Mouse (Mus musculus) megakaryocyte-erythroid progenitor cell, adult 5-6 weeks (primary cell): ENCODE data around the gene Fam19a2. TPM values are rescaled to one million over a fixed set of nuclear protein-coding genes. Genes with fewer than 3 reads are reported as not detected.

Source experiments
- ATAC-seq: replicated peaks from 2 replicates; pipeline ENCODE4 v1.8.0; 2016; ENCODE audit warnings: mild to moderate bottlenecking, inconsistent platforms; ENCODE audit not compliant: severe bottlenecking, poor library complexity, low FRiP score, low TSS enrichment
- total RNA-seq, 2 experiments: library from RNA; stranded (forward) in 1 of 2; stranded (reverse) in 1 of 2; fragments of 200-1000, 215-1000 nt in 1 of 2; fragments of >200 nt in 1 of 2; fragmentation: Nextera tagmentation in 1 of 2; gene quantifications; 2 replicates each; pipeline ENCODE4 v1.2.3; 2014 to 2017

Fam19a2 gene
- not detected in 2 replicates for total RNA-seq (2014; fragmentation: Nextera tagmentation)
- total RNA-seq (2017): not detected in 2 replicates

GRCm38 (mm10) chr10:123263876-123264309 lies at the start of gene Fam19a2:
Fam19a2 (plus strand) TSS chr10:123263996.
- peak; percentile 63 for ATAC-seq

DNA sequence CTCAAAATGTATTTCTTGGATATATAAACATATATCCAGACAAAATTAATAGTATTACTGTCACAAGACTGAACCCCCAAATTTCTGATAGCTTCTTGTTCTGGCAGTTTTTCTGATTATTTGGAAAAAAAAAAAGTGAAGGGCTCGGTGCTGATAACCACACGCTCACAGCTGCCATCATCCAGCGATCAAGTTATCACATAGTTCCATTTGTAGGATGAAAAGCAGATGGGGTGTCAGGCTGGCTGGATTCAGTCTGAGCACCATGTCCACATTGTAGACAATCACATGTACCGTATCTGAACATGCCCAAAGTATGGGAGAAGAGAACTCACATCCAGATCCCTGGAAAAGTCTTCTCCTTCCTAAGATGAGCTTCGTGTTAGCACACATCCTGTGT lies 41.0 kb upstream of the Fam19a2 start:
- peak; percentile 98 for ATAC-seq

DNA sequence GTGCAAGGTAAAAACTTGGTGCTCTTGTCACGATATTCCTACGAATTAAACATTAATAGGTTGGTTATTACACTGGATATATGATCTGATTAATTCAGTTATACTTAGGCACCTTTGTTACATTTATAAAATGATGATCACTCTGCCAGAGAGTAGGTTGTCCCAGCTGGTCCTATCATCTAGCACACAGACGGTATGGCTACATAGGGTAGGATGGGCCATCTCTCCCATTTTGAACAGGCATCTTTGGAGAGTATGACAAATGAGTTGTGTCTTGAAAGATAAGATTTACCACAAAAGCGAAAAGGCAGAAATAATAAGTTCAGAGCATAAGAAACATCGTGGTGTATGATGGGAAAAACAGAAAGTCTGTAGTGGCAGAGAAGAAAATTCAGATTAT lies 34.4 kb upstream of the Fam19a2 start:
- peak; percentile 84 for ATAC-seq

DNA sequence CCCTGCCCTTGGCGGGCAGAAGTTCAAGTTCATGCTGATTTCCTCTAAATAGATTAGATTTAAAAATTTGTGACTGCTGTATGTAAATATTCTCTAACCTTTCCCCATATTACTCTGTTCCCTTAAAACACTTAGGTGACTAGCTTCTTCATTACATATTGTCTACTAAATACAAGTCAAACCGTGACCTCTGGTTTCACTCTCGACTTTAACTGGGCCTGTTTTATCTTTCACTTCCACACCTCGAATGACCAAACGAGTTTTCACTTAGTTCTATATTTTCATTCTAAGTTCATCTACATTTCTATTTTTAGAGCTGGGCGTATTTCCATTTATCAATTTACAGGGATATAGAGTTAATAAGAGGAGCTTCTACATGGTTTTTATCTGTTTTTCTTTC lies 15.7 kb upstream of the Fam19a2 start:
- no peak for ATAC-seq

- ATAC-seq: no peak
Observed at GRCm38 (mm10) chr10:123251904-123252303, 11.9 kb upstream of the Fam19a2 start.

- ATAC-seq: peak; percentile 69; the same call in 1 of the 2 replicates
Observed at GRCm38 (mm10) chr10:123254299-123254698, 9.5 kb upstream of the Fam19a2 start.

- peak; percentile 83 for ATAC-seq
Observed at GRCm38 (mm10) chr10:123255674-123256348, 8.0 kb upstream of the Fam19a2 start.

- no peak for ATAC-seq
Observed at GRCm38 (mm10) chr10:123264461-123265191, 830 bp downstream of the Fam19a2 start.

DNA sequence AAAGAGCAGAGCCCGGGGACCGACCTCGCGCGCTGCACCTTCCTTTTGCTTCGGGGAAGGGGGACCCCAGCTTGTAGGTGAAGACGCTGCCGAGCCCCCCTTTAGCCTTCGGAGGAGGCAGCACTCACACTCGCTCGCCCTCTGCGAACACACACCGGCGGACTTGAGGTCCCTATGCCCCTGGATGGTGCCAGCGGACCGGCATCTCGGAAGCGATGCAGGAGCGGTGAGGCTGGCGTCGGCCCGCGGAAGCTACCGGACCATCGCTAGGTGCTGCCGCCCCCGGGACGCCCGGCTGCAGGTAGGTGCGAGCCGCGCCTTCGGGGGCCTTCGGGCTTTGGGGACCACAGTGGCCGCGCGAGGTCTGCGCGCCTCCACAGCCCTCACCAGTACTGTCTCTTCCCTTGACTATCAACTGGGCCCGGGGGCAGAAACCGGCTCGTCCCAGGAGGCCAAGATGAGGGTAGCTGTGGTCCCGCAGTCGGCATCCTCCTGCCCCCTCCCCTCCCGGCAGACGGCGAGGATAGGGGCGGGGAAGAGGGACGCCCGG lies 1.5 kb downstream of the Fam19a2 start:
- ATAC-seq: no peak

DNA sequence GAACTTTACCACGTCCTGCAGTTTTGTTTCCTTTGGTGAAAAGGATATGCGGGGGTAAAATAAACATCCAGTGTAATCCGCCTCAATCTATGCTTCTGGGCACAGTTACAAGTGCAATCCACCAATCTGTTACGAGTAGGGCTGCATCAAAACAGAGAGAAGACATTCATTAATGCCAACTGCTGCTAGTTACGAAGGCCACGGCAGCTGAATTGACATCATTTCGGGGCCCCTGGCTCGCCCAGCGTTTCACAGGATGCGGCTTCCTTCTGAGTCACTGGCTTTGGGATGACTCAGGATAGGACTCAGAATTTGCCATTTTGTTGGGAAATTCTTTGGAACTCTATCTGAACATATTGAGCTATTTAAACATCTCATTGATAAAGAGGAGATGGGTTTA lies 4.8 kb downstream of the Fam19a2 start:
- ATAC-seq: no peak

DNA sequence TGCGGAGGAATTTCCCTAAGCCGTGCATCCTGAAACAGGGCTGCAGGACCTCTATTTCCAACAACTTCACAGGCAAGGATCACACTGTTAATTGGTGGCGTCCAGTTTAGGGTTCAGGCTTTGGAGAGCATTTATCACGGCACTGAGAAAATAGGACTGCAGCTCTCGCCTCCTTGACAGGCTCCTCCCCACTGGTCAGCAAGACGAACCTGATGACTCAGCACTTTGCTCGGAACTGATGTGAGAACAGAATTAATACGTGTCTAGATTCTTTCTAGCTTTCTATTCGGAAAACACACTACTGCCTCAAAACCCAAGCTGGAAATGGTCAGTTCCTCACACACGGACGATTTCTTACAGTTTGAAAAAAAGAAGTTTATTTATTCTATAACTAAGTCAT lies 10.8 kb downstream of the Fam19a2 start:
- no peak for ATAC-seq

DNA sequence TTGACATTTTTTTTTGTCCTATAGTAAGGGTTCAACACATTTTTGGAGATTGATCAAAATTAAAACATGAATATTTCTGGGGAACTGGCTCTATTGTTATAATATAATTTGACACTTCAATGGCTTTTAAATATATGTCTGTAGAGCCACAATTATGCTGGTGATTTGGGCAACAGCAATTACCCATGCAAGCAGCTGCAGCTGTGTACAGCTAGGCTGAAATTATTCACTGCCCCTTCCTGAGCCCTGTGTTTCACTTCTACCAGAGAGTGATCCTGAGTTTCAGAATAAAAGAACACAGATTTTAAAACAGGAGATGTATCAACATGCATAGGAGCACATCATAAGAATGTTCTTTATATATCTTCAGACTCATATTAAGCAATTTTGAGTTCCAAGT lies 43.5 kb downstream of the Fam19a2 start:
- no peak for ATAC-seq

- ATAC-seq: no peak
Observed at GRCm38 (mm10) chr10:123326271-123326670, 62.5 kb downstream of the Fam19a2 start.

GRCm38 (mm10) chr10:123341280-123341679 lies 77.5 kb downstream of the Fam19a2 start:
- no peak for ATAC-seq

DNA sequence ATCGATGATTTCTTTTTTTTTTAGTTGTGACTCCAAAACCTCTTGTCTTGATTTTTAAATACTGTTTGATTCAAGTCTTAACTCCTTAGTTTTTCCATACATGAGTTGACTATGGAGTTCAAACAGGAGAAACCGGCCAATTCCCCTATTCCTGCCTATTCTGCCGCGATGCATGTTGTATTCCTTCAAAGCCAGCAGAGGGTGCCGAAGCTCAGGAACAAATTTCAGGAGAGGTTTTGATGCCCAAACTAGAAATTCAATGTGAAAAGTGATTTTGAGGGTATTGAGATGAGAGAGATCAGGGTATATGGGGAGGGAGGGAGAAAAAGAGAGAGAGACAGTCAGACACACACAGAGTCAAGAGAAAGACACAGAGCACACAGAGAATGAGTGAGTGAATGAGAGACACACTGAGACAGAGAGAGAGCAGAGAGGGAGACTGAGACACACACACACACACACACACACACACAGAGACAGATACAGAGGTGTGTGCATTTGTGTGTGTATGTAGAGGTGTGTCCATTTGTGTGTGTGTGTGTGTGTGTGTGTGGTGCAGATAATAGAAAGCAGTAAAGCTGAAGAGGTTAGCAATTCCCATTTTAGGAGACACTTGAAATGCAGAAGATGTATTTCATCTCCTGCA lies 78.9 kb downstream of the Fam19a2 start:
- 0 out of 2 replicates have a peak, but pooled peaks have one; percentile 22 for ATAC-seq

DNA sequence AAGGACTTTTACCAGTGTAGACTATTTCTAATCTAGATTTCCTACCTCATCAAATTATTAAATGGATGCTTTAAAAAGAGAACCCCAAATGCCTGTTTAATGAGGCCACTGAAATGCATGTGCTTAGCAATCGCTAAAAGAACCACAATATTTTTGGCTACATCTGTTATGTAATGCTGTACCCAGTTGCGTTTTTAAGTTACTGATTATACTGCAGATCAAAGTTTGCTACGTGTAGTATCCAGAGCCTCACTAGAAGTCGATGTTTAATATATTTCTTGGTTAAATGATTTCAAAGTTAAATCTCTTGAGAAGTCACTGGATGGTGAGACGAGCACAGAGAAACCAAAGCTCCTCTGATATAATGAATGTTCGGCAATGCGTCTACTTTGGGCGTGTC lies 82.5 kb downstream of the Fam19a2 start:
- no peak for ATAC-seq

DNA sequence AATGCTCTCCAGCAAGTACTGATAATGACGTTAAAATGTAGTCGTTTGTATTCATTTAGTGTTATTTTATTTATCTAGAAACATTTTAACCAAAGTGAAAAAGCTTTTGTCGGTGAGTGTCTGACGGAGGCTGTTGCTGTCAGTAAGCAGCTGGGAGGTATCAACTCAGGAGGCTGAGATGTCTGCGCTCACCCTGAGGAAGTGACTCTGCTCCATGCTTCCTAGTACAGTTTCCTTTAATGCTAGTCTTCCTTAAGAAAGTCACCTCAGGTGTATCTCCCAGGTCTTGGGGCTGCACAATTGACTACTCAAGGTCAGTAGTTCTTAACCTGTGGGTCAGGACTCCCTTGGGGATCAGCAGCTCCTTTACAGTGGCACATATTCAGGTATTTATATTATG lies 89.9 kb downstream of the Fam19a2 start:
- ATAC-seq: no peak

- ATAC-seq: no peak
Observed at GRCm38 (mm10) chr10:123357010-123357409, 93.2 kb downstream of the Fam19a2 start.

GRCm38 (mm10) chr10:123360492-123360891 lies 96.7 kb downstream of the Fam19a2 start:
- no peak for ATAC-seq

DNA sequence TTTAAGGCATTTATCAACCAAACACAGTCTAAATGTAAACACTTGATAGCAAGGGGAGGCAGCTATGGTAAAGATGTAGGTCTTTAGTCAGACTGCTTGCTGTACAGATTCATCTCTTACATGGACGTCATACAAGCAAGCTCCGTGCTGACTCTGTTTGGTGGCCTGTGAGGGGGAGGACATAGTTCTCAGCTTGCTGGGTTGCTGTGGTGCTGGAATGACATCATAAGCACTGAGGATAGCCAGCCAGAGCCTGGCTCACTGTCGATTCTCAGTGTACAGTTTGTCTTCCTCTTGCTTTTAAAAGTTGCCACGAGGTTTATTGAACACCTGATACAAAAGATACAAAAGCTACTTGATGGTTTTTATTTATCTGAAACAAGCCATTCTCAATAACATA lies 100.8 kb downstream of the Fam19a2 start:
- ATAC-seq: no peak
